Mouse (Mus musculus) heart, adult 8-10 months (tissue): Measurements from ENCODE around the gene Mtor. TPM values are rescaled to one million over a fixed set of nuclear protein-coding genes. Genes with fewer than 3 reads are reported as not detected.

Experiments
- DNase-seq: peaks from one replicate; pipeline ENCODE4 v3.0.0; 2022; ENCODE audit warnings: low spot score
- total RNA-seq, 4 experiments: library from RNA; stranded (reverse); gene quantifications; 2 replicates each; pipeline ENCODE4 v1.2.4; 2022

Gene Mtor
- total RNA-seq, 4 experiments from 2014 or later = 43.9 to 59.9 (median 52.8) TPM

GRCm38 (mm10) chr4:148531341-148531740 lies 82.9 kb downstream of the Mtor start:
- no peak for DNase-seq

DNA sequence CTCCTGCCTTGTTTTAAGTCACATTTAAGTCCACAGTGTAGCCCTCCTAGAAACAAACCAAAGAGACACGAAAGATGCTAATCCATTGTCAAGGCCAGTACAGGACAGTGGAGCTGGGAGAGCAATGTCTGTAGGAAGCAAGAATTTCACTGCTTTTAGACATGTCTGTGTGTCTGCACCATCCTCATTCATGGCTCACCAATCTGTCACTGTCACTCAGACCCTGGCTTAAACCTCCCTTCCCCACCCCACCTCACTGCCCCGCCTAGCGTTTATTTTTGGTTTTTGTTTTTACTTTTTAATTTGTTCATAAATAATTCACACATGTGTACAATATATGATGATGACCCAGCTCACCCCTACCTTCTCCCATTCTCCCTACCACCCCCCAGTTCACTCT lies 84.1 kb downstream of the Mtor start:
- DNase-seq = no peak

- peak; percentile 39 for DNase-seq
Measured at GRCm38 (mm10) chr4:148533613-148534328, 85.4 kb downstream of the Mtor start.

- DNase-seq = no peak
Measured at GRCm38 (mm10) chr4:148535876-148536275, 87.5 kb downstream of the Mtor start.

GRCm38 (mm10) chr4:148549106-148549505 lies 100.7 kb downstream of the Mtor start:
- DNase-seq = no peak

GRCm38 (mm10) chr4:148557766-148558165 lies 109.4 kb downstream of the Mtor start:
- DNase-seq = no peak

GRCm38 (mm10) chr4:148558297-148559000 lies 110.0 kb downstream of the Mtor start, which contains the start of gene Exosc10:
Exosc10 (plus strand) TSS chr4:148558429.
- peak; percentile 88 for DNase-seq

DNA sequence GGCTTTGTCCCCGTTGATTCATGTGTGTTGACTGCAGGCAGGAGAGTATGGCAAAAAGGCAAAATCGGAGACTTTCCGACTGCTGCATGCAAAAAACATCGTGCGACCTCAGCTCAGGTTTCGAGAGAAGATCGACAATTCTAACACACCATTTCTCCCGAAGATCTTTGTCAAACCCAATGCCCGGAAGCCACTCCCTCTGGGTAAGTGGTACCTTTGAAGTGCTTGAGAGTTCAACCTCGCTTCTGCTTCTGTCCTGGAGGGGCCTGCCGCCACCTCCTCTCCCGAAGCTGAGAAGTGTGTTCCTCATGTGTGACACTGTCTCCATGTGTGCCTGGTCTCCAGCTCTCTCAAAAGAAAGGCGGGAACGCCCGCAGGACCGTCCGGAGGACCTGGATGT lies 114.3 kb downstream of the Mtor start:
- no peak for DNase-seq

DNA sequence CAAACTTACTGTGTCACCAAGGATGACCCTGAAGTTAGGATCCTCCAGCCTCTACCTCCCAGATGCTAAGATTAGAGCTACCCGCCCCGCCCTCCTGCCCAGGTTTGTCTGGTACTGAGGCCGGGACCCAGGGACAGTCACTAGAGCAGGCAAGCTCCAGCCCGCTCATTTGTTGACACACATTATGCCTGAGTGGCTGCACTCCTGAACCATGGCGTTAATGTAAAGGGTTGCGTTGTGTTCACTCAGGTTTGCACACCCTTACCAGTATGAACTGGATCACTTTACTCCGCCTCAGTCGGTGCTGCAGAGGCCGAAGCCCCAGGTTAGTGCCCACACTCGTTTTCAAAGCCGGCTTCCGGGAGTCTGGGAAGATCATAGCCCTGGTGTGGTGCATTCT lies 115.2 kb downstream of the Mtor start:
- DNase-seq = no peak

DNA sequence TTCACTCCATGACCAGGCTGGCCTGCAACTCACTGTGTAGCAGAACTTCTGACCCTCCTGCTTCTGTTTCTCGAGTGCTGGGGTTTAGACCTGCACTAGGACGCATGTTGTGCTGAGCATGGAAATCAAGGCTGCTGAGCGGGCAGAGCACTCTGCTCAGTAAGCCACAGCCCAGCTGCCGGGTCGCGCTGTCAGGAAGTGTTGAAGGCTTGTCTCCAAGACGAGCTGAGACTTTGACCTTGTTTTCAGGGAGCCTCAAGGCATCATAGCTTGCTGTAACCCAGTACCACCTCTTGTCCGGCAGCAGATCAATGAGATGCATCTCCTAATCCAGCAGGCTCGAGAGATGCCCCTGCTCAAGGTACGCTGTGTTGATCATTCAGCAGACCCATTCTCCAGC lies 121.7 kb downstream of the Mtor start:
- no peak for DNase-seq

- DNase-seq = no peak
Measured at GRCm38 (mm10) chr4:148570693-148571295, 122.4 kb downstream of the Mtor start.

GRCm38 (mm10) chr4:148573222-148573621 lies 124.8 kb downstream of the Mtor start:
- no peak for DNase-seq

DNA sequence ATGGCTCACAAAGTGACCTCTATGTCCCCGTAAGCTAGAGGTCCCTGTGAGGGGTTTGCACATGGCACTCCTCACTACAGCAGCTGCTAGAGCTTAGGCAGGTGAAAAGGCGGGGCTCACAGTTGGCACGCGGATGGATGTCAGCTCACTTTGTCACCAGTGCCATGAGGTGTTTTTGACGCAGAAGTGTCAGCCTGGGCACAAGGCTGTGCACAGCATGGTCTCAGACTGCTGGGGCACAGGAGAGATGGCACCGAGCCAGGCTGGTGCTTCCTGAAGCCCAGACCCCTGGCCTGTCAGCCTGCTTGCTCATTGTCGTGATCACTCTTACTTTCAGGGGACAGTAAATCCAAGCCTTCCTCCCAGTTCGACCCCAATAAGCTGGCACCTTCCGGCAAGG lies 132.4 kb downstream of the Mtor start:
- no peak for DNase-seq

DNA sequence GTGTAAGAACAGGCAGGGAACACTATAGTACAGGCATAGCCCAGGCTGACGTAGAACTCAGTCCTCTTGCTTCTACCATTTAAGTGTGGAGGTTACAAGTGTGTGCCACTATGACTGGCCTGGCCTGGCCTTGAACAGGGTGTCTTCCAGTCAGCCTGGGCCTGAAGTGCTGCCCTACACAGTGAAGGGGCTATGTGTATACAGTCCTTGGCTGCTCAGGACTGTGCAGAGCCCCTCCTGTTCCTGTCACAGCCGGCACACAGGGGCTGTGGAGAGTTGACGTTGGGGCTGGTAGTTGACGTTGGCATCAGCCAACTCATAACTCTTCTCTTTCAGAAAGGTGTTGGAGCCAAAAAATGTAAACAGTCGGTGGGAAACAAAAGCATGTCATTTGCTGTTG lies 133.0 kb downstream of the Mtor start:
- no peak for DNase-seq

- no peak for DNase-seq
Measured at GRCm38 (mm10) chr4:148583257-148583656, 134.8 kb downstream of the Mtor start.

DNA sequence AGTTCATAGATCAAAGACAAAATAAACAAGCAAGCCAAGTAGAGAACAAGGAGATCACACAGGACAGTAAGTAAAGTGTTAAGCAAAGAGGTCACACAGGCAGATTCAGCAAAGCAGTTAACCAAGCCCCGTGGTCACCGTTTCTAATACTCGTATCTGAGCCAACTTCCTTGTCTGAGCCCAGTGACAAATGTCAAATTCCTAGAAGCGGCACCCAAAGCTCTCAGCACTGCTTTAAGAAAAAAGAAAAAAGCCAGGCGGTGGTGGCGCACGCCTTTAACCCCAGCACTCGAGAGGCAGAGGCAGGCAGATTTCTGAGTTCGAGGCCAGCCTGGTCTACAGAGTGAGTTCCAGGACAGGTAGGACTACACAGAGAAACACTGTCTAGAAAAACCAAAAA lies 138.2 kb downstream of the Mtor start:
- DNase-seq = no peak

GRCm38 (mm10) chr4:148588793-148589192 lies 140.4 kb downstream of the Mtor start:
- DNase-seq = no peak

DNA sequence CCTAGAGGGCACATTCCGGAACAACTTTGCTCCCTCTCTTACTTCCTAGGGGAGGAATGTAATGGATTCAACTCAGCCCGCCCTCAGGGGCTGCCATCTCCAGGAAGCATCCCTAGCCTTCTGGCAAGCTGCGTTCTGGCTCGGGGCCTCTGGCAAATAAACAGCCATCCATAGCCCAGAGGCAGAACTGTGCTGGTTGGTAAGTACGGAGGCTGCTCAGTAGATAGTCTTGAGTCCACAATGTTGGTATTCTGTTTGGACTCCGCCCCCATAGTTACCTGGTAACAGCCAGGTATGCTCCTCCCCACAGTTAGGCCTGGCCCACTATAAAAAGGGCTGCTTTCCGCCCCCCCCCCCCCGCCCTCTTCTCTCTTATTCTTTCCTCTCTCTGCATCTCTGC lies 141.2 kb downstream of the Mtor start:
- DNase-seq = no peak

DNA sequence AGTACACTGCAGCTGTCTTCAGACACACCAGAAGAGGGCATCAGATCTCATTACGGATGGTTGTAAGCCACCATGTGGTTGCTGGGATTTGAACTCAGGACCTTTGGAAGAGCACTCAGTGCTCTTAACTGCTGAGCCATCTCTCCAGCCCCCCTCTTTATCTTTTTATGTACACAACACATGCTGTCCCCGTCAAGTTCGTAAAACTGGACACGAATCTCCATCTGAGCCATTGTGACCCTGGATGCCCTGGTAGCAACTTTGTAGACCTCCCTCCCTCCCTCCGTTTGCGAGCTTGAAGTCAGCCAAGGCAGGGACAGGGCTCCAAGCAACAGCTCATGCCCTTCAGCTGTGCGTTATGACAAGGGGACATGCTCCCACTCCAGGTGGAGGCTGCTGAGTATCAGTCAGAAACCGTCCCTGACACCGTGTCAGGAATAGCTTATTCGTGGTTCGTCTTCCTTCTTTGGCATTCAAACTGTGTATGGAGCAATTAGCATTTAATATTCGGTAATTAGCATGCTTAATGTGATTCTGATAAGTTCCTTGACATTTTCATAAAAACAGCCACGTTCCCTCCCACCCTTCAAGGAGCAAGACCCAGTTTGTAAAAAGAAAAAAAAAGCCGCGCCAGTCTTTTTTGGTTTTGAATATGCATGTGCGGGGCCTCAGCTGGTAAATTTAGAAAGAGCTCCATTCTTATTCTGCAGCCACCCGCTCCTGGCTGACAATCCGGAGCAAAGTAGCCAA lies 142.2 kb downstream of the Mtor start:
- DNase-seq = no peak

DNA sequence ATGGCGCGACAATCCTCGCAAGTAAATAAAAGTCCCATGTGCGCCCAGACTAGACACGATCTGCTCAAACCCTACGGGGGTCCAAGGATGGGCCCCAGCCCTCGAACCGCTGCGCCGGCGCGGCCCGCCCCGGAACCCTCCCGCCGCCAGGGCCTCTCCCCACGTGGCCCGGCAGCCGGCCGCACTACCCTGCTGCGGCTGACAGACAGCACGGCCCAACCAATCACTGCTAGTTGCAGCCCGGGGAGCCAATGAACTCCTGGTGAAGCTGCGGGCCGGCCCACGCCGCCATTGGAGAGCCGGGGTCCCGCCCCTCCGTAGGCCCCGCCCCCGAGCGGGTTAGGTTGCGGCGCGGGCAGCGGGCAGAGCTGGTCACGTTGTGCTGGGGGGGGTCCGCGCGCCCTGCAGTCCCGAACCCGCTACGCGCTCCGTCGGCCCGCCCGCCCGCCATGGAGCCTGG lies 142.8 kb downstream of the Mtor start, which contains the start of gene Srm:
Gene Srm, plus strand, starts transcription at position 333 of the 460 bp plus-strand sequence.
- DNase-seq = peak; percentile 96

DNA sequence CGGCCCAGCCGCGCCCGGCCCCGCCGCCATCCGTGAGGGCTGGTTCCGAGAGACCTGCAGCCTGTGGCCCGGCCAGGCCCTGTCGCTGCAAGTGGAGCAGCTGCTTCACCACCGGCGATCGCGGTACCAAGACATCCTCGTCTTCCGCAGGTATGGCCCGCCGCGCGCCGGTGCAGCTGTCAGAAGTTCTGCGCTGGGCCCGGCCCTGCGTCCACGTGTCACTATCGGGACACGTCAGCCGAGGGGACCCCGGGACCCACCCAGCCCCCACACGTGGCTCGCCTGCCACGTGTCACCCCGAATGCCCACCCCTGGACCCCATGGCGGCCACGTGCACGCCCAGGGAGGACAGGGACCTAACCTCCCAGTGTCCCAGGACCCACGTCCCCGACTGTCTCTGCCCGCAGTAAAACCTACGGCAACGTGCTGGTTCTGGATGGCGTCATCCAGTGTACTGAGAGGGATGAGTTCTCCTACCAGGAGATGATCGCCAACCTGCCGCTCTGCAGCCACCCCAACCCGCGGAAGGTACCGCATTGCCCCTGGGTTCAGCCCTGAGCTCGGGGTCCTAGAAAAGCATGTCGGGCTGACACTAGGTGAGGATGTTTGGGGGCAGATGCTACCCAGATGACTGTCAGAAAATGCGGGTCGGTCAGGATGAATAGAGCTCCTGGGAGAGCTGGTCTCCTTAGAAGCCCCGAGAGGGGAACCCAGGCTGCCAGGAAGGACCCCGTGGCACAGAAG lies 143.4 kb downstream of the Mtor start:
- DNase-seq = no peak
